Mouse (Mus musculus): ENCODE measurements around the gene Fbxo44.

GRCm38 (mm10) chr4:148116657-148117056 lies 43.6 kb downstream of the Fbxo44 start:
- peak; percentile 50 for TF ChIP-seq CTCF (conservative IDR thresholded peaks at IDR 0.05; ENCODE audit: low read length)
- no peak for TF ChIP-seq NANOG (IDR thresholded peaks at IDR 0.05; ENCODE audit: borderline replicate concordance, low read length)
